Mouse (Mus musculus): ENCODE measurements at regions not wholly inside any gene's neighbourhood (a gene's known extent, or its start where the extent isn't known, plus 50 kb on each side); places are given as distances from the start of the nearest gene placed in this dataset.

- no peak for DNase-seq (ENCODE audit: low read depth in 1 of 2, low spot score in 2 of 2)
- TF ChIP-seq CTCF (IDR thresholded peaks at IDR 0.05; ENCODE audit: extremely low read depth, insufficient read depth, insufficient read length, insufficient replicate concordance): no peak
- no peak for TF ChIP-seq POLR2A (IDR thresholded peaks at IDR 0.05; ENCODE audit: low read depth, low read length)
- no peaks in the 10 kb centered on the region for H3K27me3 ChIP-seq (ENCODE audit: control insufficient read depth, insufficient read depth, low read length)
- no peaks in the 10 kb centered on the region for H3K36me3 ChIP-seq (ENCODE audit: control insufficient read depth, insufficient read depth, low read length)
- 80% methylated on average over 6 of the region's 6 CpGs for WGBS
- H3K4me3 ChIP-seq (ENCODE audit: extremely low read depth, insufficient read depth, insufficient read length): no peak overlapping the region
- no peak overlapping the region for H3K27ac ChIP-seq (ENCODE audit: insufficient read depth, low read length)
- H3K4me1 ChIP-seq (ENCODE audit: control insufficient read depth, insufficient read depth, insufficient read length): no peaks in the 10 kb centered on the region
Measured at GRCm38 (mm10) chr14:104642783-104643182, 120.3 kb upstream of the Rnf219 start.

DNA sequence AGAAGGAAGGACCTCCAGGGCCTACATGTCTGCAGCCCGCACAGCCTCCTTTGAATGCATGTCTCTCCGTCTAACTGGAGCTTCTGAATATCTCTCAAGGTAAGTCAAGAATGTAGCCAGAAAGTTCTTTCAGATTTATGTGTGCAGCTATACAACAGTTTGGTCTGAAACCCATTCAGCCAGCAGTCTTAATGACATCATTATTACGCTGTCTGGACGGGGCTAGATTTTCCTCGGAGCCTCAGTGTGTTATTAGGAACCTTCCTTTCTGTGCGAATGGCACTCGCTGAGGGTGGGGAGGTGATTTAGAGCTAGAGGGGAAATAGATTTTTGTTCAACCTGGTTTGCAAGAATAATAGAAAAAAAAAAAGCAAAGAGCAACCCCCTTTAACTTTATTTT is 116.9 kb upstream of the Rnf219 start:
- no peak for DNase-seq (ENCODE audit: low read depth in 1 of 2, low spot score in 2 of 2)
- Histone ChIP-seq H3K4me3 (ENCODE audit: extremely low read depth, insufficient read depth, insufficient read length) (no peak overlapping the region), H3K27me3 (ENCODE audit: control insufficient read depth, insufficient read depth, low read length) (no peaks in the 10 kb centered on the region), H3K4me1 (ENCODE audit: control insufficient read depth, insufficient read depth, insufficient read length) (no peaks in the 10 kb centered on the region), H3K36me3 (ENCODE audit: control insufficient read depth, insufficient read depth, low read length) (no peaks in the 10 kb centered on the region), H3K27ac (ENCODE audit: insufficient read depth, low read length) (no peak overlapping the region)
- 92% methylated on average over 7 of the region's 7 CpGs for WGBS
- no peak for TF ChIP-seq CTCF (IDR thresholded peaks at IDR 0.05; ENCODE audit: extremely low read depth, insufficient read depth, insufficient read length, insufficient replicate concordance)
- no peak for TF ChIP-seq POLR2A (IDR thresholded peaks at IDR 0.05; ENCODE audit: low read depth, low read length)

- Histone ChIP-seq H3K4me1 (ENCODE audit: control insufficient read depth, insufficient read depth, insufficient read length) (no peaks in the 10 kb centered on the region), H3K27me3 (ENCODE audit: control insufficient read depth, insufficient read depth, low read length) (no peaks in the 10 kb centered on the region), H3K4me3 (ENCODE audit: extremely low read depth, insufficient read depth, insufficient read length) (no peak overlapping the region), H3K36me3 (ENCODE audit: control insufficient read depth, insufficient read depth, low read length) (no peaks in the 10 kb centered on the region), H3K27ac (ENCODE audit: insufficient read depth, low read length) (no peak overlapping the region)
- 84% methylated on average over 3 of the region's 3 CpGs for WGBS
- no peak for DNase-seq (ENCODE audit: low read depth in 1 of 2, low spot score in 2 of 2)
- TF ChIP-seq POLR2A (IDR thresholded peaks at IDR 0.05; ENCODE audit: low read depth, low read length) (no peak), CTCF (IDR thresholded peaks at IDR 0.05; ENCODE audit: extremely low read depth, insufficient read depth, insufficient read length, insufficient replicate concordance) (no peak)
Measured at GRCm38 (mm10) chr14:104611467-104611866, 89.0 kb upstream of the Rnf219 start.

GRCm38 (mm10) chr14:104610378-104610777 is 87.9 kb upstream of the Rnf219 start:
- Histone ChIP-seq H3K27me3 (ENCODE audit: control insufficient read depth, insufficient read depth, low read length) (no peaks in the 10 kb centered on the region), H3K27ac (ENCODE audit: insufficient read depth, low read length) (no peak overlapping the region), H3K36me3 (ENCODE audit: control insufficient read depth, insufficient read depth, low read length) (no peaks in the 10 kb centered on the region), H3K4me1 (ENCODE audit: control insufficient read depth, insufficient read depth, insufficient read length) (no peaks in the 10 kb centered on the region), H3K4me3 (ENCODE audit: extremely low read depth, insufficient read depth, insufficient read length) (no peak overlapping the region)
- TF ChIP-seq CTCF (IDR thresholded peaks at IDR 0.05; ENCODE audit: extremely low read depth, insufficient read depth, insufficient read length, insufficient replicate concordance) (no peak), POLR2A (IDR thresholded peaks at IDR 0.05; ENCODE audit: low read depth, low read length) (no peak)
- DNase-seq (ENCODE audit: low read depth in 1 of 2, low spot score in 2 of 2): no peak
- 75% methylated on average over 4 of the region's 4 CpGs for WGBS

DNA sequence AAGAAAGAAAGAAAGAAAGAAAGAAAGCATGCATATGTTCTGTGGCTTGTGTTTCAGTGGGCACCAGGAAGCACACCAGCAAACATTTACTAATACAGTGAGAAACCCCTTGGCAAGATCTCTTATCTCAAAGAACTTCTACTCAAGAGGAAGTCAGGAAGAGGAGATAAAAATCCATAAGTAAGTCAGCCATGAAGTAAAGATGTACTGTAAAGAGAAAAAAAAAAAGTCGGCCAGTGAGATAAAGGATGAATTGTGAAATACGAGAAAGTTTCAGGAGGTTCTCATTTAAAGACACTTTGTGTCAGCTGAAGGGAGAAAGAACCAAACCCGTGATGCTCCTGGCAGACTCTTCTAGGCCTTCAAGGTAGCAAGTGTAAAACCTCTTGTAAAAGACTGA is 72.4 kb upstream of the Rnf219 start:
- TF ChIP-seq POLR2A (IDR thresholded peaks at IDR 0.05; ENCODE audit: low read depth, low read length) (no peak), CTCF (IDR thresholded peaks at IDR 0.05; ENCODE audit: extremely low read depth, insufficient read depth, insufficient read length, insufficient replicate concordance) (no peak)
- no peaks in the 10 kb centered on the region for H3K36me3 ChIP-seq (ENCODE audit: control insufficient read depth, insufficient read depth, low read length)
- no peaks in the 10 kb centered on the region for H3K27me3 ChIP-seq (ENCODE audit: control insufficient read depth, insufficient read depth, low read length)
- H3K4me1 ChIP-seq (ENCODE audit: control insufficient read depth, insufficient read depth, insufficient read length): no peaks in the 10 kb centered on the region
- H3K27ac ChIP-seq (ENCODE audit: insufficient read depth, low read length): no peak overlapping the region
- 50% methylated on average over 3 of the region's 3 CpGs for WGBS
- no peak for DNase-seq (ENCODE audit: low read depth in 1 of 2, low spot score in 2 of 2)
- no peak overlapping the region for H3K4me3 ChIP-seq (ENCODE audit: extremely low read depth, insufficient read depth, insufficient read length)

Measured in spleen, adult 2 months (tissue).